Mouse (Mus musculus): ENCODE data around the gene Gm572.

- TF ChIP-seq FLI1 (IDR thresholded peaks at IDR 0.05; ENCODE audit: low read length) (no peak), GATA1 (IDR thresholded peaks at IDR 0.05; ENCODE audit: borderline replicate concordance, low read length) (no peak)
Measured at GRCm38 (mm10) chr4:148651045-148651444, 7.9 kb downstream of the Gm572 start.

Data from megakaryocyte, embryonic 14.5 days (primary cell).